Mouse (Mus musculus): ENCODE measurements around the gene Zfhx3. TPM values are rescaled to one million over a fixed set of nuclear protein-coding genes. Genes with fewer than 3 reads are reported as not detected.

The Zfhx3 gene
- total and polyA plus RNA-seq, 3 experiments = 0.23 to 2.5 TPM; not detected in 1

- TF ChIP-seq MXI1 (IDR thresholded peaks at IDR 0.05; ENCODE audit: low read depth, low read length) (no peak), ZMIZ1 (IDR thresholded peaks at IDR 0.05; ENCODE audit: low read depth, low read length) (no peak), USF1 (IDR thresholded peaks at IDR 0.05; ENCODE audit: low read depth, low read length) (no peak), CHD1 (IDR thresholded peaks at IDR 0.05; ENCODE audit: low read depth, low read length) (no peak)
Measured at GRCm38 (mm10) chr8:108125491-108125890, 183.0 kb downstream of the Zfhx3 start (continued).

DNA sequence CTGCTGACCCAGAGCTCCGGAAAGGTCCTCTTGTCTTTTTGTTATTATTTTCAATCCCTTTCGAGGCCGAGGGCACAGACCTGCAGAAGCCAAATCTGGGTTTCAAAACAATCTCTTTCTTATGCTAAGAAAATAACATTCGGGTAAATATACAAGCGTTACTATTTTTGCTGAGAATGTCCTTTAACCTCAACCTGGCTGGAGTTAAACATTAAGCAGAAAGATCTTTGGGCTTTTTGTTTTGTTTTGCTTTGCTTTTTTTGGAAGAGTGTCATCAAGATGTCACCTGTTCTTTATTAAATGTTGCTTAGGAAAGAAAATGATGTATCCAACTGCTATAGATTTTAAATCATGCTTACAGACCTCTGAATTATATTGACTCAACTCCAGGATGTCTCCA, 204.1 kb downstream of the Zfhx3 start:
- no peaks in the 10 kb centered on the region for H3K4me1 ChIP-seq (ENCODE audit: control insufficient read depth in 1 of 2, insufficient read depth in 2 of 2, low read length in 2 of 2)
- no peaks in the 10 kb centered on the region for H3K9me3 ChIP-seq (replicated peaks; ENCODE audit: insufficient read depth, low read length)
- TF ChIP-seq MAFK (IDR thresholded peaks at IDR 0.05; ENCODE audit: borderline replicate concordance, low read depth, low read length) = no peak
- no peak for TF ChIP-seq UBTF (IDR thresholded peaks at IDR 0.05; ENCODE audit: borderline replicate concordance, insufficient read depth, low read depth, low read length)
- no peak for TF ChIP-seq HCFC1 (IDR thresholded peaks at IDR 0.05; ENCODE audit: low read depth, low read length)
- TF ChIP-seq GABPA (IDR thresholded peaks at IDR 0.05; ENCODE audit: low read depth, low read length) = no peak
- TF ChIP-seq CHD2 (IDR thresholded peaks at IDR 0.05; ENCODE audit: low read length) = no peak
- TF ChIP-seq KAT2A (conservative IDR thresholded peaks at IDR 0.05; ENCODE audit: low read depth, low read length) = no peak
- no peak for TF ChIP-seq SMC3 (IDR thresholded peaks at IDR 0.05; ENCODE audit: low read depth, low read length)
- no peak for TF ChIP-seq POLR2AphosphoS5 (IDR thresholded peaks at IDR 0.05; ENCODE audit: borderline replicate concordance, low read depth, low read length)
- TF ChIP-seq ZKSCAN1 (IDR thresholded peaks at IDR 0.05; ENCODE audit: low read depth, low read length) = no peak
- TF ChIP-seq TBP (IDR thresholded peaks at IDR 0.05; ENCODE audit: low read depth, low read length) = no peak
- TF ChIP-seq USF2 (IDR thresholded peaks at IDR 0.05; ENCODE audit: borderline replicate concordance in 1 of 2, insufficient read depth in 1 of 2, low read depth in 1 of 2, low read length in 2 of 2) = no peak
- TF ChIP-seq E2F4 (IDR thresholded peaks at IDR 0.05; ENCODE audit: borderline replicate concordance, low read depth, low read length) = no peak
- TF ChIP-seq MAX (IDR thresholded peaks at IDR 0.05; ENCODE audit: low read length) = no peak
- TF ChIP-seq MAZ (IDR thresholded peaks at IDR 0.05; ENCODE audit: low read depth, low read length) = no peak
- no peak for TF ChIP-seq GATA1 (IDR thresholded peaks at IDR 0.05; ENCODE audit: low read depth, low read length)
- TF ChIP-seq MYC (IDR thresholded peaks at IDR 0.05; ENCODE audit: low read depth, low read length) = no peak
- no peak for TF ChIP-seq POLR2A (IDR thresholded peaks at IDR 0.05; ENCODE audit: control insufficient read depth in 1 of 2, insufficient read depth in 1 of 2, low read depth in 1 of 2, low read length in 2 of 2, poor library complexity in 1 of 2)
- no peaks in the 10 kb centered on the region for H3K36me3 ChIP-seq (ENCODE audit: control insufficient read depth in 1 of 2, insufficient read depth in 2 of 2, low read length in 2 of 2)
- H3K27me3 ChIP-seq (ENCODE audit: control insufficient read depth in 1 of 2, insufficient read depth in 2 of 2, low read length in 2 of 2) = no peaks in the 10 kb centered on the region
- H3K79me2 ChIP-seq (ENCODE audit: control insufficient read depth, insufficient read depth, low read length, poor library complexity) = no peaks in the 10 kb centered on the region
- DNase-seq (ENCODE audit: low read depth, low spot score) = no peak
- H3K9ac ChIP-seq (ENCODE audit: control insufficient read depth, low read depth, low read length, poor library complexity, severe bottlenecking) = no peak overlapping the region
- H3K4me3 ChIP-seq (ENCODE audit: control insufficient read depth in 1 of 2, insufficient read depth in 1 of 2, low read depth in 2 of 2, low read length in 2 of 2) = no peak overlapping the region
- H3K27ac ChIP-seq (ENCODE audit: control insufficient read depth, low read depth, low read length) = no peak overlapping the region

All from MEL (cell line).